Mouse (Mus musculus): ENCODE data around the gene Dock6.

DNA sequence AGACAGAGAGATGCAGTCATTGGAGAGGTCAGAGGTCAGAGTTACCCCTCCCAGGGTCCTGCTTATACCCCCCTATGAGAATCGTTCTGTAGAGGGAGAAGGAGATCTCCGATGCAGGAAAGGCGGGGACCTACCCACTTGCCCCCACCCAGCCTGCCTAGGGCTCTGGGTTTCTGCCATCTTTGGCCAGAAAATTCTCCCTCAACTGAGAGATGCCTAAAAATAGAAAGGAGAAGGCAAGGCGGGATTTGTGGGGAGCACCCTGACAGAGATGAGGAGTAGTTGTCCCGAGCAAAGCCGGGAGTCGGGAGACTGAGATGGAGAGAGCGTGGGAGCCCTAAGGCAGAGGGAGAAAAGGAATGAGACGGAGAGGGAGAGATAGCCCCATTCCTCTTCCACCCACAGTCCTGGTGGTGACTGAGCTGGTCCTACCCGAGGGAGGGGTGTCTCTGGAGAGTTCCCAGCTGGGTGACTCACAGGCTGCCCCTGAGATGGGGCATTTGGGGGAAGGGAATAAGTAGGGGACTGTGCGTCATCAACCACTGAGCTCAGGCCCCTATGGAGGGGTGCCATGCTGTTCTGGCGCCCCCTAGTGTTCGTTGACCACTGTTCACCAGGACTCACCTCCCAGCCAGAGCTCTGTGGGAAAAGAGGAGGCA lies 48.3 kb downstream of the Dock6 start:
- no peak for TF ChIP-seq EP300 (optimal IDR thresholded peaks at IDR 0.05)
- TF ChIP-seq CTCF (IDR thresholded peaks at IDR 0.05; ENCODE audit: low read depth) = peak; percentile 98

Measured in stomach, postnatal 0 days (tissue).